Comparison of ENCODE assay signal across 10 mouse cellular contexts in genomic region chr16:51937298-51937697, GRCm38 (mm10).
A peak's percentile ranks its signal among the peaks of the same experiment; 100 is the strongest.
DNase-seq lines count a peak whose midpoint lies in the region.
"Had no signal": no experiment of that assay in that cellular context is flagged by ENCODE, and none has a peak within 500 bp of the region (broad histone marks: within the 10 kb centered on the region; RNA-seq: fewer than 3 reads in every experiment).

No protein-coding gene starts in this region.

- intact Hi-C loops in gastrocnemius, postnatal 36 days (cut with DNase I), result no loop called here

- DNase-seq in gastrocnemius, postnatal 10 days, result peak; percentile 13
- no peak for DNase-seq in gastrocnemius, postnatal 36 days
- DNase-seq in cerebellum, postnatal 36 days, result peak; percentile 87 to 89
- DNase-seq in layer of hippocampus, postnatal 10 days (ENCODE audit: low spot score in 2 of 2), result peak; percentile 62 to 71
- DNase-seq in right cerebral cortex, postnatal 14 days, result peak; percentile 52
- DNase-seq in spleen, adult 18-20 months, result no peak
- DNase-seq in urinary bladder, postnatal 4 days (ENCODE audit: low spot score in 2 of 2), result no peak
- no peak for DNase-seq in lung, postnatal 25 days (ENCODE audit: low spot score)
- DNase-seq: adrenal gland, postnatal 25 days; liver, postnatal 0 days had no signal

Comparison
In these comparisons a context has a peak if more than half of its experiments do, and no peak if none do; other contexts are left out.
1. DNase-seq: peak in gastrocnemius, postnatal 10 days (single experiment), cerebellum, postnatal 36 days (2 of 2), layer of hippocampus, postnatal 10 days (2 of 2) and right cerebral cortex, postnatal 14 days (single experiment); none in gastrocnemius, postnatal 36 days (0 of 2), spleen, adult 18-20 months (0 of 2), urinary bladder, postnatal 4 days (0 of 2) and lung, postnatal 25 days (single experiment).